Mouse (Mus musculus) cerebellum, adult 8-10 months (tissue): ENCODE results near the gene Mboat2.

Experiments used
- DNase-seq: peaks from one replicate; pipeline ENCODE4 v3.0.0; 2022

Mboat2 gene

DNA sequence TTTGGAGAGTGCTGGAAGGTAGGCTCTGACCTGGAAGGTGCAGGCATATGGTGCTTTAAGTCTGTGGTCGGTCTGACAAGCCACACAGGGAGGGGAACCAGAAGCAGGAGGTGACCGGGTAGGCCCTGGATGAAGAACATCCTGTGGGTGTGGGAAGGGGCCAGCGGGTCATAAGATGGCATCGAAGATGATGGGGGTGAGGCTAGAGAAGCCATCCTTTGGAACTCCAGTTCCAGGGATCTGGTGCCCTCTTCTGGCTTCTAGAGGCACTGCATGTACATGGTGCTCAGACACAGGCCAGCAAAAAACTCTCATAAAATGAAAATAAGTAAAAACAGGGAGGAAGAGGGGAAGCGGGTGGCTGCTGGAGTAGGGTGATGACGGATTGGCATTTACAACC lies 121.5 kb downstream of the Mboat2 start:
- DNase-seq = peak; percentile 39

DNA sequence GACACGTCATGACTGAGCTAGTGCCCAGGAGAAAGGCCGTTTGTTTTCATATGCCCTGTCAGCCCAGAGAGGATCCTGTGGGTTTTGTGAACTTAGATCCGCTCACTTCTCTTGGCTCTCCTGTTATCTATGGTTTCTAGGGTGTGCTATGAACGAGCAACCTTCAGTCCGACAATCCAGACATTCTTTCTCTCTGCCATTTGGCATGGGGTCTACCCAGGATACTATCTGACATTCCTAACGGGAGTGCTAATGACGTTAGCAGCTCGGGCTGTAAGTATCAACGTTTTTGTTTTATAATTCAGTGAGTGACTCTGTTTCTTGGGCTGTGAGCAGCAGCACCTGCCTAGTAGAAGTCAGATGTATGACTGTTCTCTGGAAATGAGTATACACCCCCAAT lies 124.5 kb downstream of the Mboat2 start:
- DNase-seq = no peak

DNA sequence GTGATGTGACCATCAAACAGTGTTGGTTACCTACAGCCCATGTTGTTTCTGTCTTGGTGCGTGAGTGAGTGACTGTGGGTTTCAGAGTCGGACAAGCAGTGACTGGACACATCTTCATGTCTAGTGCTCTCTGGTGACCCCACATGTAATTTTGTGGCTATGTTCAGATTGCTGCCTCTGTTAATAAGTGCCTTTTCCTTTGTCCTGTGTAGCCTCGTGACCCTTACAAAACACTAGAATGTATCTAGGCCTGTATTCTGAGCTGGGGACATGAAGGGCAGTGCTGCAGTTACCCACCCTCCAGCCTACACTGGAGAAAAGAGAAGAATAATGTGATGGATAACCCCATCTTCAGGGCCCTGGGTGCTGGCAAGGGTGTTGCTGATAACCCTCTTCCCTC lies 127.8 kb downstream of the Mboat2 start:
- DNase-seq = no peak

DNA sequence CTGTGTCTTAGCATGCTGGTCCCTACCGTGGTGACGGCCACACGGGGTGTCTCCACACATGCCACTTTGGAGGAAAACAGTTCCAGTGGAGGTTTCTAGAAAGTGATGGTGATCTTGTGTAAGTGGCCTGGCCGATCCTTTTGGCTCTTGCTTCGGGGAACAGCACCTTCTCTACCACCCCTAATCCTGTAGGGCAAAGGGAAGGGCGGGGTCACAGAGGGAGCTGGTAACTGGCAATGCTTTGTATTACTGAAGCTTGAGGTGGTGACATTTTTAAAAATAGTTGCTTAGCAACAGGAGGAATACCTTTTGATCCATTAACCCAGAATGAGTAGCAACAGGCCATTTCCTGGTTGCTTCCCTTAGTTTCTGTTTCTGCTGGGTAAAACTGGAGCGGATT lies 131.1 kb downstream of the Mboat2 start:
- no peak for DNase-seq

DNA sequence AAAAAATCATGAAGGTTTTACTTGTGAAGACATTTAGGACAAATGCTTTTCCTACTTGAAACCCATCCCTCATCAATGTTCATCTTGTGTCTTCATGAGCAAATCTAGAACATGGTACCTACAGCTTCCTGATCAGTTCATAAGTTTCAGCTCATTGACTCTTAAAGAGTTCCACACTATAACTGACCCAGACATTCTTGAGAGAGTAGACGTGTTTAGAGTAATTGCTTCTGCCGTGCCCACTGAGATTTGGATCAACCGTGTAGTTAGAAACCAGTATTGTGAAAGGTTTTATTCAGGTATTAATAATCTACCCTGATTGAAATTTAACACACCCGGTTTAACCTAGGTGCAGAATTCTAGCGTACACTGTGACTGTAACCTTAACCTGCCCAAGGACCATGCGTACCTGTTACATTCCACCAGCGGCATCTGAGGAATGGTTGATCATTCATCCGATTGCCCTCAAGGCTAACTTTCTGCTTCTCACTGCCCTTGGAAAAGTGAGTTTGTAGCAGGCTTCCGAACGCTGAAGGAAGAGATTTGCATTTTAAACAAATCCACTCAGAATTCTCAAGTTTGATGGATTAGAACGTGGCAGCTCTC lies 131.8 kb downstream of the Mboat2 start:
- no peak for DNase-seq

DNA sequence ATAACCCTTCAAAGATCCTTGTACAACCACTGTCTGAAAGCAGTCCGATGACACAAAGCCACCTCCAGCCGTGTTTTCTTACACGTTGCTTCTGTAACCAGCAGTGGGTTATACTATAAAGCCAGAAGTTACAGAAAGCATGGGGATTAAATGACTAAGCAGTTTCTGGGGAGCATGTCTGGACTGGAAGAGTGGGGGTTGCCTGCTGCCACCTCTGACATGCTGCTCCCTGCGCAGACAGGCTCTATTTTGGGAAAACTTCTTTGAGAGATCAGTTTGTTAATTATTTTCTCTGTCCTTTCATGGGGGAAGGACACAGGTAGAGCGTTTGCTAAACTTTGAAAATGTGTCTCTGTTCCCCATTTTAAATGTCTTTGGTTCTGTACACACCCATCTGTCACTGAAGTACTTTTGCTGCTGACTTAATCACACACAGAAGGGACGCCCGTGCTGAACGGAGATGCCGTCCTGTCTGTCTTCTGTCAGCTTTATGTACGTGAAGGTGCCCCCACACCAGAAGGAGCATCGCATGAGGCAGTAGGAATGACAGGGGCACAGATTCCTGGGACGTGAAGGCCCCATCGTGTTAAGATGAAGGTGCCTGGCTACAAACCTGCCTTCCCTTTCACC lies 132.8 kb downstream of the Mboat2 start:
- no peak for DNase-seq

DNA sequence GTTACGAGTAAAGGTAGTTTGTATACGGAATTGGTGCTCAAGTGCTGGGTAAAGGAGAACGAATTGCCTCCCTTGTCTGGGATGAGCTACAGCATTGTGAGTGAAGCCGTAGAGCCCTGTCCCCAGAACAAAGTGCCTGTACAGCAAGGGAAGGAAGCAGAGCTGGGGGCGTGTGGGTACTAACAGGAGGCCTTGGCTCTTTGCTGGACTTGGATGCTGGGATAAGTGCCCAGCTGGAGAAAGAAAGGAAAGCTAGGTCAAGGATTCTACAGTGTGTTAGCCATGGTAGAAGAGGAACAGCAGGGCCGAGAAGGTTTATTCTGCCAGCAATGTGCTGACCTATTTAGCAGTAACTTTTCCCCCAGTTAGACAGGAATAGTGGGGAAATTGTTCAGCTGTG lies 134.7 kb downstream of the Mboat2 start:
- DNase-seq = peak; percentile 26

DNA sequence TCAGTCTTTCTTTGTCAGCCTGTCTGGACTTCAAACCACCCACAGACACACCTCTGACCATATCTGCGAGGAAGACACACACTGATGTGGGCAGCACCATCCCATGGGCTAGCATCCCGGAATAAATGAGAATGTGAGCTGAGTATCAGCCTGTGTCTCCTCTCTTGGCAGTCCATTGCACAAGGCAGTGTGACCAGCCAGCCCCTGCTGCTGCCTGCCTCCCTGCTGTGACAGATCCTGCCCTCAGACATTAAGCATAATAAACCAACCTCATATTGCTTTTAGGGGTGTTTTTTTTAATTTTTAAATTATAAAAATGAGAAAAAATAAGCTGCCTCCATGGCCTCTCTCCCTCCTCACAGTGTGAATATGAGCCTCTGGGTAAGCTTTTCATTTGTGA lies 135.4 kb downstream of the Mboat2 start:
- DNase-seq = no peak

DNA sequence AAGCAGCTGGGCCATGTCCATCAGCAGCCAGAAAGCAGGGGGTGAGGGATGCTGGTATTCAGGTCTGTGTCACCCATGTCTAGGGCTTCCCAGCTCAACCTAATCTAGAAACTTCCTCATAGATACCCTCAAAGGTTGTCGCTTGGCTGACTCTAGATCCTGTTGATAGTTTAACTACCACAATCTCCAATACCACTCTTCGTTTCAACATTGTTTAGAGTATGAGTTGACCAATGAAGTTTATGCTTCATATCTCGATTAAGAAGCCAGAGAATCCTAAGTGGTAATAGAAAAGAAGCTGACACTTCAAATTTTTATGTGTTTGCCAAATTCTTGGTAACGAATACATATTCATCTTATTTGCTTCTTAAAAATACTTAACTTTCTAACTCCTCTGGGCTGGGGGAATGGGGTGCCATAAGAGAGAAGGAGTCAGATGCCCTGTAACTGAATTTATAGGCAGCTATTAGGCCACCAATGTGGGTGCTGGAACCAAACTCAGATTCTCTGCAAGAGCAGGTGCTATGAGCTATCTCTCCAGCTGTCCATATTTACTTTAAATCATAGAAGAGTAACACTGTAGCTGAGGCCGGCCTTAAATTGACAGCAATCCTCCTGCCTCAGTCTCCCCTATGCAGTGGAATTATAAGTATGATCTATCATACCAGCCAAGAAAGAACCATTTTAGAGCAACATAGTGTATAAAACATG lies 141.0 kb downstream of the Mboat2 start:
- no peak for DNase-seq

DNA sequence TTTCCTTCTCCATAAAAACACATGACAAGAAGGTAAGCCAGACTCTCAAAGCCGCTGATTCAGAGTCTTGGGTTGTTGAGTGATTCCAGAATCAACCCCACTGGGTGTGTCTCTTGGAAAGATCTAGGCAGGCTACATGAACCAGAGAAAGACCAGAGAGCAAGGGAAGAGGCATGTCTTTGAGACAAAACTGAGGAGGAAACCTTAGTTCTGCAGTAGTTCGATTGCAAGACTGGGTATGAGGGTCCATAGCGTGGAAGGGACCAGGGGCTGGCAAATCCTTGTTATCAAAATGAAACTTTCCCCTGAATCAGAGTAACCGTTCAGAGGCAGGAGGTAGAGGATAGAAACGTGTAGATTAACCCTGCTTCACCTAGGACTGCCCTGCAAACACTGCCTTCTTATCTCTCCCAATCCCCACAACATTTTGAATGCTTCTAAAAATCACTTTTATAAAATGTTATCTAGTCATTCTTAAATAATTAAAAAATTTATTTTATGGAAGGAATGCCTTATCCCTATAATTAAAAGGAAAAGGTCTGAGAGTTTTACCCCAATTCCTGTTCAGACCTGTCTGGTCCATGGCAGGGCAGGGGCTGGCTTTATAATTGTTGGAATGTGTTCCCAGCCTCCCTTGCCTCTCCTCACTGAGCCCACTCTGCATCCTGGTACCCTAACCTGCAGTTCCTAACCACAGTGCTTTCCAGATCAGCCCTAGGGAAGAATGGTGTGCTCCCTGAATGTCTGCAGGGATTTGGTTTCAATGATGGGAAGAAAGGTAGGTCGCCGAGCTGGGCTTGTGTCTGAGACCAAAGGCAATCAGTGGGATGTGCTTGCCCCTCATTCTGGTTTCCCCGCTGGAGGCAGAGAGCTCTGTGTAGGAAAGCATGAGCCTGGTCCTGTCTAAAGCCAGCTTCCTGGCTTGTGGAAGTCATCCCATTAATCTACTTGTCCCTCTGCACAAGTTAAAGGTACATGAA lies 142.0 kb downstream of the Mboat2 start:
- DNase-seq = no peak

DNA sequence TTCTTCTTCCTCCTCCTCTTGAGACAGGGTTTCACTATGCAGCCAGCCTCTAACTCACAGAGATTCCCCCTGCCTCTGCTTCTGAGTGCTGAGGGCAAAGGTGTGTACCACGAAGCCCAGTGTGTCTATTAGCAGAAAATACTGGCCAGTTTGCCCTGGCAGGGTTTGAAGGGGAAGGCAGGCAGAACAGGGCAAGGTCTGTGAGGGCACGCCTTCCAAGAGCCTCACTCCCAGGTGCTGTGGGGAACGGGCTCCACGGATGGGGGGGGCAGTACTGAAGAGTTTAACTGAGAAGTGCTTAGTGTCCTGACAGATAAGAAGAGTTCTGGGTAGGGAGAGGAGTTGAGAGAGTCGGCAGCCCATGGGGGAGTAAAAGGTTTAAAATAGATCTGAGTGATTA lies 142.9 kb downstream of the Mboat2 start:
- no peak for DNase-seq

DNA sequence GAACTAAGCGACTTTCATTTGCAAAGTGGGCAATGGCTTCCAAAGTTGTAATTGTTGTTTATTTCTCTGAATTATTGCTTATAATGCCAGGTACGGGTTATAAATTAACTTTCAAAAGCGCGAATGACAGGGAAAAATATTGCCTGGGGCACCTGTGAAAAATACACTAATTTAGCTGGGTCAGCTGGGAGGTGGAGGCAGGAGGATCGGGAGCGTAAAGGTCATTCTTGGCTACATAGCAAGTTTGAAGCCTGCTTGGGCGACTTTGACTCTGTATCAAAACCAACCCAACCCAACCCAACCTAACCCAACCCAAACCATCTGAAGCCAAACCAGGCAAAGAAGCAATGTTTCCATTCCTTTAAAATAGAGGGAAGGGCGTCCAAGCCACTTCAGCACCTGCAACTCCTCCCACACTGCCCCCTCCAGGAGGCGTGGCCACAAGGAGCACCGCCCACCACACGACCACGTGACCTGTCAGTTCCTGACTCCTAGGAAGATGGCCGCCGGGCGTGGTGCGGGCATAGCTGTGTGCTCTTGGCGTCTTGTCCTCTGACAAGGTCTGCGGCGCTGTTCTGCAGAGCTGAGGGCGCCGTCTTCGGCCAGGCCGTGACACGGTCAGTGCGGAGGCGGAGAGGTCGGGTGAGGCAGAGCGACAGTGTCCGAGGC lies 143.9 kb downstream of the Mboat2 start, which contains the start of gene Kidins220:
Gene Kidins220, plus strand, starts transcription at position 480 of the 669 bp plus-strand sequence.
- peak; percentile 96 for DNase-seq

DNA sequence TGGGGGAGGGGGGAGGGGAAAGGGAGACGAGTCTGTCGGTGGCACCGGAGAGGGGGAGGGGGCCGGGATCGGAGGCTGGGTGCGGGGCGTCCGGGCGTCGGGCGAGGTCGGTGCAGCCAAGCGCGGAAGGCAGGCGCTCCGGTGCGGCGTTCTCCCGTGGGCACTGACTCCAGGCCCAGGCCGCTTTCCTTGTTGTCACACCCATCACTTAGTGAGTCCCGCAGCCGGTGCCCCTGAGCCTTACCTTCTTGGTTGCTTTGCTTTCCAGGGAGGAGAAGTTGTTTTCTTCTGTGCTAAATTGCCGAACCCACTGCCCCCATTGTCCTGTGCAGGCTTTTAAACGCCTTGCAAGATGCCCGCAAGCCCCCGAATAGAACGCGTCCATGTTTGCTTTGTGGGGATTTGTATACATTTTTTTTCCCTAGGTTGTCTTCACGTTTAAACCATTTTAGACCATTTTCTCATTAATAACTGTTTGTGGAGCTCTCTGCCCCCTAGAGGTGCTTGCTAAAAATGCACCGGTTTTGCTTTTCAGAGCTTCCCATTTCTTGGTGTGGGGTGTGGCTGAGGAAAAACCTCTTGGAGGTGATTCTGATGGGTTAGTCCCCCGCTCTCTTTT lies 144.5 kb downstream of the Mboat2 start:
- DNase-seq = peak; percentile 73

DNA sequence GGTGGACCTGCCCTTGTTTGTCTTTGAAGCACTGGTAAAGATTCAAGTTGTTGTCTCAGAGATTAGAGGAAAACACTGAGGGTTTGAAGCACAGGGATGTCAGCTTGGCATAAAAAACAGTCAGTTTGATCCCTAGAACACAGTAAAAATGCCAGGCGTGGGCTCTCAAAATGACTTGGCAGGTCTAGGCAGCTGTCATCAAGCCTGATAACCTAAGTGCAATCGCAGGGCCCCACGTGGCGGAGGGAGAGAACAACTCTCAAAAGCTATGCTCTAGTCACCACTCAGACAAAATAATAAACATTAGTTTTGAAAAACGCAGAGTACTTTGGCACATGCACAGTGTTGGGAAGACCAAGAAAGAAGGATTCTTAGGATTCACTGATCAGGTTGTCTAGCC lies 154.5 kb downstream of the Mboat2 start:
- no peak for DNase-seq

DNA sequence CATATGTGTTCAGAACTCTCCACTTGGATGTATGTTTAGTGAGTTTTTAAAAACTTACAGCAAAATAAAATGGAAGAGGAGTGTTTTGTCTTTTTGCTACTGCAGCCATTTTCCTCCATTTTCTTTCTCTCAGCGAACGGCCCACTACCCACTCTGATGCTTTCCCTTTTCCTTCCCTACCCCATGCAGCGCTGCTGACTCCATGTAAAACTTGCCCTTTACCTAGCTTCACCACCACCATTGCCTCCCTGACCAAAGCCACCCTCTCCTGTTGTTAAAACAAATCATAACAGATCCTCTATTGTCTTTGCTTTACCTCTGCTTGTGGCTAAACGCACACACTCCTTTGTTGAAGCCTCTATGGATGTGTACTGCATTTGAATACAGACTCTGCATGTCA lies 164.7 kb downstream of the Mboat2 start:
- DNase-seq = no peak

DNA sequence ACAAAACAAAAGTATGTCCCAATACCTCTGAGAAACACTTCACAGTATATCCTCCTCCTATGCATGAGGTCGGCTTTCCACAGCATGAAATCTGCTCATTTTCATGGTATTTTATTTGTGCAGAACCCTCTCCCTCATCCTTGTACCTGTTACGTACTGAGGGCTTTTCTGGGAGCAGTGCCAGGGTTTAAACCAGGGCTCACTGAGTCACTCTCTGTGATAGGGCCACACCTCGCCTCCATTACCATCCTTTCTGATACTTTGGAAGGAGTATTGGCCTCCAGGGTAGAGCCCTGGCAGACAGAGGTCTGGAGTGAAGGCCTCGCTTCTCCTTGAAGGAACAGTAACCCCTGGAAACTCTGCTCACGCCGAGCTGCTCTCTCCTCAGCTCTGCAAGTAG lies 174.7 kb downstream of the Mboat2 start:
- no peak for DNase-seq

DNA sequence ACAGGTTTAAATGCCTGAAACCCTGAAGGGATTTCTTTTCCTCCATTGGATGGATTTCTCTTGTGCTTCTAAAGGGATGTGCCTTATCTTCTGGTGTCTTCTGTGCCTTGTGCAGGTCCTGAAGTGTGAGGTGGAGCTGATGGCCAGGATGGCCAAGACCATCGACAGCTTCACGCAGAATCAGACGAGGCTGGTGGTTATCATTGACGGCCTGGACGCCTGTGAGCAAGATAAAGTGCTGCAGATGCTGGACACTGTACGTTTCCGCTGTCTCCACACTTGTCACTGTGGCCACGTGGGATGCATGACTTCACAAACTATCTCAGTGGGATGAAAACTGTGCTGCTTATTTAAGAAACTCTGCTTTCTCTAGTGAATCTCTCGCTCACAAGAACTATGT lies 179.3 kb downstream of the Mboat2 start:
- DNase-seq = no peak

DNA sequence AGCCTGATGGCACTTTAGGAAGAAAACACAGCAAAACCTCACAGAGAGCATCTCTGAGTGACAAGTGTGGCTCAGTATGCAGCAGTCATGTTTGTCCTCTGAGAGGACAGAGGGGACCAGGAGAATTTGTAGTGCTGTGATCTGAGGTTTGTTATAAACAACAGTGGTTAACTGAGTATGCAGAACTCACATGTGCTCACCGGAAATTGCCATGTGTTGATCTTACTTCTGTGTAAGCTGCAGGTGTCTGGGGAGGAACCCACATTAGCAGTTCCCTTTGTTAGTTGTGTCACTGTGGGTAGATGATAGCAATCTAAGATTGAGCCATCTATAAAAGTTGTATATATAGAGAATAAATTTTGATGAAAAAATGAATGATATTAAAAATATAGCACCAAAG lies 179.7 kb downstream of the Mboat2 start:
- DNase-seq = no peak

DNA sequence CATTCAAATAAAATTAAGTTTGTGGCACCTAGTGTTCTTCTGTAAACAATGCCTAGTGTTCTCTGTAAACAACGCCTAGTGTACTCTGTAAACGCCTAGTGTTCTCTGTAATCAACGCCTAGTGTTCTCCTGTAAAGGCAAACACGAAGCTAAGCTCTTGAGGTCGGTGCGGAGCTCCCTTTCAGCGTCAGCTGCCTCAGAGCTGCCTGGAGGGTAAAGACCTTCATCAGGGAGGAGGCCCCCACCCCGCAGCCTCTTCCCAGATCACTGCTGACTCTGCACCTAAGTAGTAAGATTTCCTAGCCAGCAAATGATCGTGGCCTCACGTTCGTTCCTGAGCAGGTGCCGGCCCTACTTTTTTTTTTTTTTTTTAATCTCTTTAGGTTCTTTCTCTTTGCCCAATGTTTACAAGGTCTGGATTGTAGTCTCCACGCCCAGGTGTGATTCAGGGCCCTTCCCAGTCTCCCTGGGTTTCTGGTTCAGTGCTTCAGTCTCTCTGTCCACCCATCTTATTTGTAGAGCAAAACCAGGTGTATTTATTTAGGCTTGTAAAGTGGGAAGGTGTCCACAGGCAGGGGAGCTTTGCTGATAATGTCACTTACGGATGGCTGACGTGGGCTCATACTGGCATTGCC lies 181.2 kb downstream of the Mboat2 start:
- DNase-seq = no peak

DNA sequence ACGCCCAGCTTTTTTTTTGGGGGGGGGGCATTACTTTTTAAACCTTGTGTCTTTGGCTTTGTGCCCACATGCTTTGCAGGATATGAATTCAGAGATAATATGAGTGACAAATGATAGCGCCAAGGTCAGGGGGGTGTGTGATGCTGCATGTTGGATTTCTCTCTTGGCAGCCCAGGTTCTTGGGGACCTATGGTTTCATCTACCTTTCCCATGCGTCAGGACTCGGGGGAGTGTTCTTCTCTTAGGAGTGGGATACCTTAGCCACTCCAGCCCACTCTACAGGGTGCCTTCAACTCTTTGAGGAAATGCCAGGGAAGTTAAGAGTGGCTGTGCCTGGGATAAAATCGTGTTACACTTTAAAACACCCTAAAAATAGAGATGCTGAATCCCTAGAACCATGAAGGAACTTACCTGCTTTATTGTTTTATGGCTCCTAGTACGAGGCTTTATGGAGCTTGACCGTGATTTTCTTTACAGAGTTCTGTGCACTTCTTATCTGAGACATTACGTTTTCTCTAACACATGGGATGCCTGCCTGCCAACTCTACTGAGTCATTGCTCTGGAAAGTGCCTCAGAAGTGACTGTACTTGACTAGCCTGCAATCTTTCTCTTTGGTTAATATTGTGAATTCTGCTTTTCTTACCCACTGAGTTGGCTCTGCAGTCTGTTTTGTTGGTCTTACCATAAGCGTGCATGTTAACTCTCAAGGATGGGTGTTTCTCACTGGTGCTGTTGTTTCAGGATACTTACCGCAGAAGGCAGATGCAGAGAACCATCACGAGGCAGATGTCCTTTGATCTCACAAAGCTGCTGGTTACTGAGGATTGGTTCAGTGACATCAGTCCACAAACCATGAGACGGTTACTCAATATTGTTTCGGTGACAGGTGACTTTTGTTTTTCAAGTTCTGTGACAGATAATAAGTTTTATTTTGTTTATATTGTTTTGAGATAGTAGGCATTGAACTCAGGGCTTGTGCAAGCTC lies 182.2 kb downstream of the Mboat2 start:
- no peak for DNase-seq
